Mouse (Mus musculus): ENCODE data around the gene Mymk.

Mymk gene

DNA sequence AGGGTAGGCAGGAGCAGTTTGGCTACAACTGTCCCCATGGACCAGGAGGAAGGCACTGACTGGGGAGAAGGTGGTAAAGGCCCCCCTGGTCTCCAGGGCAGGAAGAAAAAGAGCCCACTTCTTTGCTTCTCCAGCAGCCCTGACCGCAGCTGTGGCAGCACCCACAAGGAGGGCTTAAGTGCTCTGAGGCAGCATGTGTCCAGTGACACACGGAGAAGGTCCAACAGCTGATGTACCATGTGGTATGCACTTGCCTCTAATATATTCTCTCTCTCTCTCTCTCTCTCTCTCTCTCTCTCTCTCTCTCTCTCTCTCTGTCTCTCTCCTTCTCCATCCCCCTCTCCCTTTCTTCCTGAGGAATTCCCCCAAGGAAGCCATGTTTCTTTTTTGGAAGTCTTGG, at the start of gene Mymk:
TSS of gene Mymk (minus strand) at position 202 of the 400 bp plus-strand sequence.
- DNase-seq, result no peak

DNA sequence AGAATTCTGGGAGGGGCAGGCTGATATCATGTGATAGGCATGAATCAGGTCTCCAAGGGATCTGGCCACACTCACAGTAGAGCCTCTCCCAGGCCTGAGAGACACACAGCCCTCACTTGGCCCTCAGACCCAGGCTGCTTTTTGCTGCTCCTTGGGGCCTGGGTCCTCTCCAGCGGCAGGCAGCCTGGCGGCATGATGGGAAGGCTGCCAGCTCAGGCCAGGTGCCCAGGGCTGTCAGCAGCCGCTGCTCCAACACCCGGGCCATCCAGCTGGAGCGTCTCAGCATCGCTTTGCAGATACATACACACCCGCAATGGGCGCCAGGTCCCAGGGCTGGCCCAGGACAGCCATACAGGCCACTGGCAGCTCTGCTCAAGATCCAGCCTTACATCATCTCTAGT, 48.3 kb upstream of the Mymk start:
- DNase-seq, result no peak

DNA sequence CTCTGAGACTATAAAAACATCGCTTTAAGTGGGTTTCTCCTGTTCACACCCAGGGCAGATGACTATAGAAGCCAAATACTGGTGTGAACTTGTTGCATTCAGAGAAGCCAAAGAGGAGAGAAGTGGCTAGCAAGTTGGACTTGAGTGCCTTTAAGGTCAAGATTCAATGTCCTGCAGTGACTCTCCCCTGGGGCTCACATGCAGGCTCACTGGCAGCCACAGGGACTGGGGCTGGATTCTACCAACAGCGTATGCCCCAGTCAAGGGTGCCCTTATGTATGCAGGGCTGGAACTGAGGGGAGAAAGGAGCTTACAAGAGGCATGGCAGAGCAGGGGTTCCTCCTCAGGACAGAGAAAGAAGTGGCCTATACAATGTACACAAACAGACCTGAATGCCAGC, 47.8 kb upstream of the Mymk start:
- DNase-seq, result no peak

DNA sequence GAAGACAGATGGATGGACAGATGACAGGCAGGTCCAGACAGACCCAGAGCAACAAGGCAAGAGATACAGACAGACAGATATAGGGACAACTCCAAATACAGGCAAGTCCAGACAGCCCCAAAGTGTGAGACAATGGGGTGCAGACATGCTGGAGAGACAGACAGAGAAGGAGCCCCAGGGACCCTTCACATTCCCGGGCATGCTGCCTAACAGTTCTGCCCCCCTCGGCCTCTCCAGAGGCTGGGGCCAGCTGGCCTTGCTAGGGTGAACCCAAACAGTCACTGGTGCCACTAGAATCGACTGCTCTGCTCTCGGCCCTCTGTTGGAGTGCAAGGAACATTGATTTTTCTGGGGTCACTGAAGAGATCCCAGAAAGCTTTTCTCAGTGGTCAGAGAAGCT, 46.5 kb upstream of the Mymk start:
- DNase-seq, result no peak

DNA sequence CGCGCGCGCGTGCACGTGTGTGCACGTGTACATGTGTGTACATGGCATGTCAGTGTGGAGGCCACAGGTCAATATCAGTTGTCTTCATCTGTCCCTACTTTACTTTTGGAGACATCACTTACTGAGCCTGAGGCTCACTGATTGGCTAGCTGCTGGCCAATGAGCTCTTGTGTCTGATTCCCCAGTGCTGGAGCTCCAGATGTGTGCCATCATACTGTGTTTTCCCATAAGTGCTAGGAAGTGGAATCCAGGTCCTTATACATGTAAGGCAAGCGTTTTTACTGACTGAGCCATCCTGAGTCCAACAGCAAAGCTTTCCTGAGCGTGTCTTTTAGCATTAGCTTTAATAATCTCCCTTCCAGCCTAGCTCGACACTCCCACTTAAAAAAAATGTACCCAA, 42.2 kb upstream of the Mymk start:
- no peak for DNase-seq

DNA sequence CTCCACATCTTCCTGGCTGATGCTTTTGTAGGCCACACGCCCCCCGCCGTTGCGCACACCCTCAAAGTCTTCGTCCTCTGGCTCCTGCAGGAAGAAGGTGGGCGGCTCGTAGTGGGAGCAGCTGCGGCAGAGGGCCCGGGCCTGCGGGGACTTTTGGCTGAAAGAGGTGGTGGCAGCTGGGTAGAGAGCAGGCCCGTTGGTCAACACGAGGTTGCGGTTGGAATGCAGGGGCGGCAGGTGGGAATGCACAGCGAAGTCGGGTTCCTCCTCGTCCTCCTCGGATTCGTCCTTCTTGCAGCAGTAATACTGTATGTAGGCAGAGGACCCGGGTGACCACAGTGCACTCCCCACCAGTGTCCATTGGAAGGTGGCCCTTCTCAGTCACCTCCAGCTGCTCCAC, 40.6 kb upstream of the Mymk start:
- no peak for DNase-seq

DNA sequence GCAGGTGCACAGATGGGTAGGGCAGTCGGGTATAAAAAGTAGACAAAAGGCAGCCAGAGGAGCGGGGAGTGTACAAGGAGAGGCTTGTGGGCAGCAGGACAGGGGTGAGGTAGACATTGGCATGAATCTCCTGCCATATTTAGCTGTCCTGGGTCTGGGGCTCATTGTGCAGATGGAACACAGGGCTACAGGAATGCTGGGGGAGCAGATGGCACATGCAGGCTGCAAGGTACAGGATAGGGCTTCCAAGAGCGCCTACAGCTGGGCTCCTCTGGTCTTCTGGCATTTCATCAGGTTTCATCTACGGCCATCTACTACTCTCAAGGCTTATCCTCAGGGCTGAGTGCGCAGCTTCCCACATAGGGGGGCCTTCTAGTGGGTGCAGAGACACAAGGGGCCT, 37.1 kb upstream of the Mymk start:
- no peak for DNase-seq

DNA sequence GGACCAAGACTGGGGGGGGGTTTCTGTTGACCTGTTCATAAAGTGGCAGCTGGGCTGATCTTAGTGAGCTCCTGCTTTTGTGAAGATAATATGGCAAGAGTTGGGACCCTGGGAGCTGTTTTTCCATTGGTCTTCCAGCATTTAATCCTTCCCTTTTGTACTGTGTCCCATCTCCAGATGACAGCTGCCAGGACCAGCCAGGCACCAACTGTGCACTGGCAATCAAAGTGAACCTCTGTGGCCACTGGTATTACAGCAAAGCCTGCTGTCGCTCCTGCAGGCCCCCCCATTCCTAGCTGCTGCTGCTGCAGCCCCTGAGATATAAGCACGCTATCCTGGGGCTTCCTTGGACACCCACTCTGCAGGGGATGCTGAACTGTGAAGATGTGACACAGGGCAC, 36.2 kb upstream of the Mymk start:
- no peak for DNase-seq

DNA sequence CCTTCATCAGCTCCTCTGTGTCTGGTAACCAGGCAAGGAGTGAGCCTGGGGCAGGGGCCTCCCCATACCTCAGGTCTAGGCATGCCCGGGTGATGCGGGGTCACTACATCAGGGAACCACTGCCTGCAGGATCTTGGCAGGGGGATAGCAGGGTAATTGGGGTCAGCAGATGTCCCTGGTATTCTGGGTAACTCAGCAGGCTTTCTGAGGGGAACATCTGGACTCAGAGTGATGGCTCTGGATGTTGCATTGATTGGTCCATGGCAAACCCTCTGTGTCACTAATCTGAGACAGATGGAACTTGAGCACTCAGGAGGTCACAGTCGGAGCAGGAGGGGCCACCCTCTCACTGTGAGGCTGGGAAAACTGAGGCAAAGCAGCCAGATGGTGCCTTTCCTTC, 34.8 kb upstream of the Mymk start:
- no peak for DNase-seq

DNA sequence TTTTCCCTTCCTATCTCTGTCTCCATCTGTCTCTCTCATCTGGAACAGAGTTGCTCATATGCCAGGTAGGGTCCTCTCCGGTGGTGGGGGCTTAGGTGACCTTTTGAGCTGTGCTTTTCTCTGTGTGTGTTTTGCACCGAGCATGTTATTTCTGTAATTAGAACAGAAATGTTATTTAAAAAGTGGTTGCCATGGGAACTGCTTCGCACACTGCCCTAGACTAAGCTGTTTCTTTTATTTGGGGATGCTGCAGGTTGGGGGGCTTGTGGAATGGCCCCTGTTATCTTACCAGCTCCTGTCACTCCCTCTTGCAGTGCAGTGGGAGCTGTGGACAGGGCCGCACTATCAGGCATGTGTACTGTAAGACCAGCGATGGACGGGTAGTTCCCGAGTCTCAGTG, 31.6 kb upstream of the Mymk start:
- DNase-seq, result no peak

DNA sequence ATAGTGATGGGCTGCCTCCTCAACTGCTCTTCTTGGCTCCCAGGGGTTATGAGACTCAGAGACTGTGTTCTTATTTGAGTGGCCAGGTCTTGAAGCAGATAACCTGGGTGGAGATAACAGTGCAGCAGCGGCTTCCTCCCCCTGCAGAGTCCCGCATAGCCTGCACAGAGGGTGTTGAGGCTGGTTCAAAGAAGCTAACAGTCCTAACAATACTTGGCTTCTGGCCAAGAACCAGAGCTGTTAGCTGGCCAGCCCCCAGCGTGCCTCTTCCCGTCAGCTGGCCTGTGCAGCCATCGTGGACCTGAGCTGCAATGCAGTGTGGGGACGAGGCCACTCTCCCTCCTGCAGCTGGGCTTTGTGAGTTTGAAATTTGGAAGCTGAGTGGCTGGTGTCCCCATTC, 25.8 kb upstream of the Mymk start:
- peak; percentile 50 for DNase-seq

DNA sequence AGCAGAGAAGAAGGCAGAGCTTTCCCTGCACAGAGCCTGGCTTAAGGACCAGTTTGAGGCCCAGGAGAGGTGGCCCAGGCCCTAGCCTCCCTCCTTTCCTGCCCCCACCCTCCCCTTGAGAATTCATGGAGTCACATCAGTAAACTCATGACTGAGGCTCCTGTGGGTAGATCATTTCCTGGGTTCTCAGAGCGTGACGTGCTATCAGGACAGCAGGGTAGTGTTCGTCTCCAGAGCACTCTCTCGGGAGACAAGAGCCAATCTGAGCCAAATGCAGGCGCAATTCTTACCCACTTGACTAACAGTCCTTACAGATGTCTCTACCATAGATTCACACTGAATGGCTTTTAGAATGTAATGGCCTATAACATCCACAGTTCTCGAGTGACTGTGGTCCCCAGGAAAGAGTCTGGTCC, 25.3 kb upstream of the Mymk start:
- no peak for DNase-seq

DNA sequence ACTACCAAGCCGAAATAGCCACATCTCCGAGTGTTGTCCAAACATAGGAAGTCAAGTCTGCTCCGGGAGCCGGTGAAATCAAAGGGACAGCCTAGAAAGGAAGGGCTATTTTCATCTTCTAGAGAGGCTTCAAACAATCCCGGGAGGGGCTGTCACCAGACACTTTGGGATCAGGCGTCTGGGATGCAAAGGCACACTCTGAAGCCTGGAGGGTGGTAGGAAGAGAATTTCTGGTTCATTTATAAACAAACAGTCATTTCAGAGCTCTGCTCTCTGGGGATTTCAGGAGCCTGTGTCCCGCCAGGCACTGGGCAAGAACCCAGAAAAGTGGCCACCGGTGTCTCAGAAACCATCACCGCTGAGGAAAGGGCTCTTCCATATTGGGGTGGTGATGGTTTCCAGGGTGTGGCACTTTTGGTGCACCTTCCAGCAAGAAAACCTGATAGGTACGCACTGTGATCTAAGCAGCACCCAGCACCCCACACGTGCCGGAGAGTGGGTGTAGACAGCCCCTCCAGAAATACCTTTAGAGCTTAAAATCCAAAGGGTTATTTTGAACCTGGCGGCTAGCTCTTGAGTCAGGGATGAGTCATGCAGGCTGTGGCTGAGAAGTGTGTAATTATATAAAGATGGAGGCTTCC, 24.5 kb upstream of the Mymk start:
- peak; percentile 47 for DNase-seq

DNA sequence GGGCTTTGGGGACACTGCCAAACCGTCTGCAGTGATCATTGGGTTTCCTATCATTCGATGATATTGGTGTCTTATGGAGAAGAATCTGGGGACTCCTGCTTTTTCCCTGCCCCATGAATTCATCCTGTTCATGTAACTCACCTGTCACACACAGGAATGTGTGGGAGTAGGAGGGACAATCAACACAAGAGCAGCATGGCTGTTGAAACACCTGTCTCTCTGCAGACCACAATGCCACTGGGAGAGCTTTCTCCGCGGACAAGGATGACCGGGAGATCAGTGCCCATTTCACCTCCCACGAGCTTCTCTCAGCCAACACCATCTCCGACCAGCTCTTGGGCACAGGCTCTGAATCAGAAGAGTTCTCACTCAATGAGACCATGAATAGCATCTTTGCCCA, 23.2 kb upstream of the Mymk start:
- DNase-seq, result no peak

DNA sequence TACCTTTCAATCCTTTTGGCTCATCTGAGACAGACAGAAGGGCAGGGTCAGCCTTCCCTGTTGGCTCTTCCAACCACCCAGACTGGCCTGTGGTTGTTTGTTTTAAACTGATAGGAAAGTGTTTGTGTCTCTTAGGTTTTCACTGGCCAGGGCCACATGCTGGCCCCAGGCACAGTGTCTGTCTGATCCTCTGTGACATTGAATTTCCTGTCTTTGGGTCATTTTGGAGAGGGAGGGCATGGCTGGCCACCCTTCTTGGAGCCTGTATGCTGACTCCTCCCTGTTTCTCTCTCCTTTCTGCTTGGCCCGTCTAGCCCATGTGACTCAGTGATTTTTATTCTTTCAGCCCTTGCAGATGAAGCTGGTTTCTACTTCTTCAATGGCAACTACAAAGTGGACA, 17.3 kb upstream of the Mymk start:
- DNase-seq, result peak; percentile 29

DNA sequence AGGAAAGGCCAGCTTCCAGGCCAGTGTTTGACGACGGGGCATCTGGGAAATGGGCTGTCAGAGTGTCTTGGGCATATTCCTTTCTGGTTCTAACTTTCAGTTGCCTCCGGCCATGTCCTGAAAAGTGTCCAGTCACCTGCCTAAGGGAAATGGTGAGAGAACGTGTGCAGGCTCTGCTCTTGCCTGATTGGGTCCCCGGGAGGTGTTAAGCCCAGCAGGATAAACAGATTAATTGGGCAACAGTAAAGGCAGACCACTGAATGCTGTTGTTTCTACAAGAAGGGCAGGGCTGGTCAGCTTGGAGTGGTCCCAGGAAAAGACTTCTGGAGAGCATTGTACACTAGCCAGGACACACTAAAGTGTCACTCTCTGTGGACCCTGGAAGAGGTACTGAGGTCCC, 16.7 kb upstream of the Mymk start:
- DNase-seq, result no peak

DNA sequence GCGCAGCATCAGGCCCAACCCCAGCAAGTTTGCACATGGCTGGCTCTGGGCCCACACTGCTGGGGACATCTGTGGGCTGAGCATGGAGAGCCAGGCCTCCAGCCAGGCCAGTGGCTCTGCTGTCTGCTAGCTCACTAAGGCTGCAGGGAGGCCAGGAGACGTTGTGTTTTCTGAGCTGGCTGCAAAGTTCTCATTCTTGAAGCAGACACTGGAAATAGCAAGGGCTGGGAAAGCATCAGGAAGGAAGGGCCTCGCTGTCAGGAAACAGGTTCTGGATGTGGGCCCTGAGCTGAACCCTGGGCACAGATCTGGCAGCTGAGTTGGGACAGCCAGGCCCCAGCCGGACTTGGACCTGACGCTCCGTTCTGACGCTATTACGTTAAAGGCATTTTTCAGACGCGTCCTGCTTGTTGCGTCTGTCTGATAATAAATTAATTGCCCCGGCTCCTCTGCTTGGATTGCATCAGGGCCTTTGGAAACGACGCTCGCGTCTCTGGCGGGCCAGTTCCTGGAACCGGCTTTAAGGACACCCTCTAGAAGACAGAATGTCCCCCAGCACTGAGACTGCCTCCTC, 16.2 kb upstream of the Mymk start:
- peak; percentile 81 for DNase-seq

DNA sequence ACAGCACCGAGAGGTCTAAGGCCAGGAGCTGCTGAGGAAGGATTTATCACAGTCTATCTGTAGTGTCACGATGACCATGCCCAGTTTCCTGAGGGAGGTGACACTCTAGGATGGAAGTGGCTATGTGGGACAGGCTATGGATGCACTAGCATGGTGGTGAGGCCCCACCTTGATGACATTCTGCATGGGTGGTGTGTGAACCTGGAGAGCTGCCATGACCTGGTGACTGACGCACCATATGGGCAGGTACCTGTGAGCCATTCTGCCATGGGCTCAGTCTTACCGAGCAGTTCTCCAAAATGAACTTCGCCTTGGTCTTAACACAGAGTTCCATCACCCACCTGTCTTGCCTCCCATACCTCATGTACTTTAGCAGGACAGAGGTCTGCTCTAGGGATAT, 15.6 kb upstream of the Mymk start:
- no peak for DNase-seq

DNA sequence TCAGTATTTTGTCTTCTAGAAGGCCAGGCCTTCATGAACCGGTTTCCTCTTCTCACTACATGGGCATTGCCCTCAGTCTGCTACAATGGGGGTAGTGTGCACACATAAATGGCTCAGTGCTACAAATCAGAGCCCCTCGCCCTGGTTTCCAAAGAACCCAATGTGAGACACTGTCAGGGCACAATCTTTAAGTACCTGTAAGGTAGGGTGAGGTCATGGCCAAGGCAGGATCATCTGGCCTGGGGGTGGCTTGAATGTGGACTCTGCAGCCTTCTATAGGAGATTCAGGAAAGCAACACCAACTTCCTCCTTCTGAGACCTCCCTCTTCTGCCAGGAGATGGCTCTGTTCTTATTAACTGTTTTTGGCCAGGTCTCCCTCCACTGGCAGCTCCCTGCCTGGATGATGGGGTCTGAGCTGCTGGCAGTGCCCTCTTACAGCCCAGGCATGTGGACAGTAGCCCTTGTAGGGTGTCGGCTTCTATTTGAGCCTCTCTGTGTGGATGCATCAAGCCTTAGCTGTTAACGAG, 14.6 kb upstream of the Mymk start:
- DNase-seq, result no peak

DNA sequence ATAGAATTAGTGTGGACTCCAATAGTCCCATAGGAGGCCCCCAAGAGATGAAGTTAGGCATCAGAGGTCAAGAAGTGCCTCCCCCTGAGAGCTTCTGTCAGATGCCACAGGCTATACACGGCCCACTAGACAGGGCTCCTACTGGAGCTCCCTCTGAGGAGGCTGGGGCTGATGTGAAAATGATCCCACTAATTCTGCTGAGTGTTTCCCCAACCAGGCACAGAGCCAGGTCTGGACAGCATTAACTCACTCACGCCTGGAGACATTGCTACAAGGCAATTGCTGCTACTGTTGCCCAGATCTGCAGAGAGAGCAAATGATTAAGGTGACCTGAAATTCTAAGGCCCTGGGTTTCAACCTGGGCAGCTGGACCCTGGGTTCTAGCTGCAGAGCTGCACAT, 13.8 kb upstream of the Mymk start:
- DNase-seq, result no peak

DNA sequence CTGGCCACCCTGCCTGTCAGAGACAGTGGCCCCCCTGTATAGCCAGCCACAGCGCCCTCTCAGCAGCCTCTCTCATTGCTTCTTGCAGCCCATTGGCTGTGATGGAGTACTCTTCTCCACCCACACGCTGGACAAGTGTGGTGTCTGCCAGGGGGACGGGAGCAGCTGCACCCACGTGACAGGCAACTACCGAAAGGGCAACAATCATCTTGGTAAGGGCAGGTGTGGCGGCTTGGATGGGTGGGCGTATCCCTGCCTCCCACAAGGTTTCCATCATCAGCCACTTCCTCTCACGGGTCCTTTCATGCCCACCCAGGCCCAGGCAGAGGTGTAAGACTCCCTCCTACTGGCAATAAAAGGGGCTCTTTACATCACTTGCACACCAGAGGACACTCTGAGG, 13.0 kb upstream of the Mymk start:
- no peak for DNase-seq

DNA sequence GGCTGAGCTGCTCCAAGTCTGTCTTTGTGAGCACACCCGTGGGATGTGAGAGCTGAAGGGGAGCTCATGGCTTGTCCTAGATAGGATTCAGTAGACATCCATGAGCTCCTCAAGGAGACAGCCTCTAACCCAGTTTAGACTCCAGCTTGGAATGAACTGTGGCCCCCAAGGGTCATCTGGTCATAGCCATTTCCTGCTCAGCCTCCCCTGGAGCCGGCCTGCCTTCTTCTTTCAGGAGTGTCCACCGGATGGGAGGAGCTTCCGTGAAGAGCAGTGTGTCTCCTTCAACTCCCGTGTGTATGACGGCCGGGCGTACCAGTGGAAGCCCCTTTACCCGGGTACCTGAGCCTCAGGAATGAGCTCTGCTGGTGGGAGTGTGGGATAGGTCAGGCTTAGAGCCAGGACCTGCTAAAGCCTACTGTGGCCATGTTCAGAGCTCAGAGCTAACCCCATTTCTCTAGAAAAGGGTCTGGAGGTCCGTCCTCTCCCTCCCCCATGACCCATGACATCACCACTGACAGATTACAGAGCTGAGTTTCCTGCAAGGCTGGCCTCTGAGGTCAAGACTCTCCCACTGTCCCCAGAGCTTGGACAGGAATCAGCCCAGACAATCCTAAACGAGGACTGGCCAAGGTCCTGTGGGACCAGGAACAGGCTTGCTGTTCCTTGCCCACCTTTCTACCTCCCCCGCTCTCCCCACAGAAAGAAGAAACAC, 11.9 kb upstream of the Mymk start:
- peak; percentile 65 for DNase-seq

DNA sequence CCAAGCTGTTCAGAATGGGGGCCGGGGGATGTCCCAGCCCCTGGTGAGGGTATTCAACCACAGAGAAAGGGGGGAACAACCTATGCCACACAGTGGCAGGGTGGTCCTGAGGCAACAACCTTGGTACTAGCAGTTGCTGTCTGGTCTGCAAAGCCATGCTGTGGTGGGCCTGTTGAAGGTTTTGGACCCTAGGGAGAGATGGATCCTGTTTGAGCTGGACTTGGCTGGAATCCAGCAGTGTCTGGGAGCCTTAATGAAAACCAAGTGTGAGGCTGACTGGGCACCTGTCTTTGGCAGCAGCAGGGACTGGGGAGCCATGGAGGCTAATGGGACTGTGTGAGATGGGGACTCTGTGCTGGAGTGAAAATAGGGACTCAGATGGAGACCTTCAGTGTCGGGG, 7.7 kb upstream of the Mymk start:
- DNase-seq, result peak; percentile 54

DNA sequence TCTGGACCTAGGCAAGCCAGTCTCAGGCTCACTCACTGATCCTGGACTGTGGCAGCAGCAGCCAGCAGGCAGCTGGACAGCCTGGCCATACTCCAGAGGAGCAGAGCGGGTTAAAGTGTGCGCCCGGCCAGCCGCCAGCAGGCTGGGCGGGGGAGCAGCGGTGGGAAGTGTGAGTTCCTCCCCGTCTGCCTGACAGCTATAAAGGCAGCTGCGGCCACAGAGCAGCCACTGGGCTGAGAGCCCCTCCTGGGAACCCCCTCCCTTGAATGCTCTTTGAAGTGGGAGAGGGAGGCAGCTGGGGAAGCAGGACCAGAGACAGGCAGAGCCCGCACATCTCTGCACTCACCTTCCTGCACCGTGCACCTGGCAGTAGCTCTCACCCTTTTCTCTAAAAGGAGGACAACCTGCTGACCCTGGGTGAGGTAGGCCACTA, 7.2 kb upstream of the Mymk start, which contains the start of gene Adamtsl2:
TSS of gene Adamtsl2 (plus strand) at position 228 of the 433 bp plus-strand sequence.
- DNase-seq, result peak; percentile 85
